Mouse (Mus musculus) ES-Bruce4 (cell line): ENCODE data around the gene Uqcc1.

Experiments
- CTCF ChIP-seq: IDR thresholded peaks from one replicate; pipeline ENCODE4 v1.8.1; 2011; ENCODE audit warnings: low read depth, low read length
- EP300 ChIP-seq: IDR thresholded peaks from 2 replicates; pipeline ENCODE4 v1.6.1; 2011; ENCODE audit warnings: low read depth, low read length; ENCODE audit not compliant: insufficient read depth
- POLR2A ChIP-seq: IDR thresholded peaks from one replicate; pipeline ENCODE4 v1.8.1; 2011; ENCODE audit warnings: low read length; ENCODE audit not compliant: insufficient read depth

DNA sequence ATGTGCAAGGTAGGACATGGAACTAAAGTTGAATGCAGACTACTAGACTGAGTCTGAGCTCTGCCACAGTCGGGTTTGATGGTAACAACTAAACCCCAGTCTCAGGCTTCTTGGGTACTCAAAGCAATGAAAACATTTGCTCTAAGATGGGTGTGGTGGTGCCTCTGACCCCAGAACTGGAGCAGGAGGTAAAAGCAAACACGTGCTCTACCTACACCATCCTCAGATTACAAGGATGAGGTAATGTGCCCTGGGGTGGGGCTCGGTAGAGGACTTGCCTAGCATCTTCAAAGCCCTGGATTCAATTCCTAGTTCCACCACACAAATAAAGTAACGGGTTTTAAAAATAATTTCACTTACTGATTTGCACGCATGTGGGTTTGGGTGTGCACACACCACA is 77.6 kb downstream of the Uqcc1 start:
- TF ChIP-seq EP300 (no peak), POLR2A (no peak), CTCF (no peak)
